Mouse (Mus musculus) embryonic facial prominence, embryonic 14.5 days (tissue): ENCODE results near the gene Dab1. TPM values are rescaled to one million over a fixed set of nuclear protein-coding genes. Genes with fewer than 3 reads are reported as not detected.

Source experiments
- ATAC-seq: fragments of 200-750 bp; cut with Nextera tagmentation; 2 replicates; pipeline ENCODE4 v1.8.0; 2017; ENCODE audit warnings: low read depth, moderate number of reproducible peaks, moderate TSS enrichment
- DNase-seq: peaks from one replicate; pipeline ENCODE4 v3.0.0-alpha.2; 2015; ENCODE audit warnings: low spot score
- H3K27ac ChIP-seq: fragments of 300-500 bp; sonication (generic); replicated peaks from 2 replicates; pipeline ENCODE4 v1.5.1; 2014; ENCODE audit warnings: low read depth, mild to moderate bottlenecking, low read length, moderate library complexity
- H3K27me3 ChIP-seq: fragments of 300-500 bp; sonication (generic); replicated peaks from 2 replicates; pipeline ENCODE4 v1.6.1; 2014; ENCODE audit warnings: low read length; ENCODE audit not compliant: control insufficient read depth, insufficient read depth
- H3K36me3 ChIP-seq: fragments of 300-500 bp; sonication (generic); 2 replicates; pipeline ENCODE4 v1.6.1; 2014; ENCODE audit warnings: low read length, mixed read lengths; ENCODE audit not compliant: control insufficient read depth, insufficient read depth
- H3K4me1 ChIP-seq: fragments of 300-500 bp; sonication (generic); 2 replicates; pipeline ENCODE4 v1.6.1; 2014; ENCODE audit warnings: antibody characterized with exemption, low read length; ENCODE audit not compliant: control insufficient read depth, insufficient read depth
- H3K4me2 ChIP-seq: fragments of 300-500 bp; sonication (generic); 2 replicates; pipeline ENCODE4 v1.6.1; 2014; ENCODE audit warnings: low read depth, mild to moderate bottlenecking, low read length, moderate library complexity, mixed read lengths
- H3K4me3 ChIP-seq: fragments of 300-500 bp; sonication (generic); 2 replicates; pipeline ENCODE4 v1.5.1; 2014; ENCODE audit warnings: low read depth, mild to moderate bottlenecking, low read length
- H3K9ac ChIP-seq: fragments of 300-500 bp; sonication (generic); 2 replicates; pipeline ENCODE4 v1.6.1; 2014; ENCODE audit warnings: low read depth, mild to moderate bottlenecking, low read length, moderate library complexity, mixed read lengths
- H3K9me3 ChIP-seq: fragments of 300-500 bp; sonication (generic); 2 replicates; pipeline ENCODE4 v1.6.1; 2016; ENCODE audit warnings: low read length; ENCODE audit not compliant: control insufficient read depth
- WGBS: fragments of 180-500 bp; shearing (Covaris S2); extraction: QIAGEN DNeasy Blood & Tissue Kit; methylation state at CpG from one replicate; pipeline ENCODE4 v1.1.7; 2014; 5-methylcytosine and 5-hydroxymethylcytosine counted together
- polyA plus RNA-seq: library from polyadenylated mRNA; unstranded; fragments of >200 nt; fragmentation: Nextera tagmentation; extraction: Ambion mirVana; gene quantifications from 2 replicates; pipeline ENCODE4 v1.2.1, GENCODE M21; 2014

Dab1 gene
- polyA plus RNA-seq, 1 experiment from 2014 or later, result 7.5 TPM

- DNase-seq, result no peak
These were observed 669.2 kb downstream of the Dab1 start for GRCm38 (mm10) chr4:104288401-104288800.

GRCm38 (mm10) chr4:104301764-104302163, 682.6 kb downstream of the Dab1 start:
- Histone ChIP-seq H3K36me3 (no peaks in the 10 kb centered on the region), H3K4me3 (no peak overlapping the region), H3K27me3 (no peaks in the 10 kb centered on the region), H3K27ac (no peak overlapping the region), H3K4me2 (no peak overlapping the region), H3K4me1 (no peaks in the 10 kb centered on the region), H3K9me3 (no peaks in the 10 kb centered on the region), H3K9ac (no peak overlapping the region)
- ATAC-seq (no peak), DNase-seq (no peak)
- 48% methylated on average over 3 of the region's 3 CpGs for WGBS

More at GRCm38 (mm10) chr4:104288401-104288800, 669.2 kb downstream of the Dab1 start:
- H3K4me2 ChIP-seq, result no peak overlapping the region
- H3K4me3 ChIP-seq, result no peak overlapping the region
- no peaks in the 10 kb centered on the region for H3K27me3 ChIP-seq
- H3K4me1 ChIP-seq, result no peaks in the 10 kb centered on the region
- H3K27ac ChIP-seq, result no peak overlapping the region
- no peak overlapping the region for H3K9ac ChIP-seq
- 78% methylated on average over 3 of the region's 3 CpGs for WGBS
- H3K36me3 ChIP-seq, result no peaks in the 10 kb centered on the region
- ATAC-seq, result no peak
- no peaks in the 10 kb centered on the region for H3K9me3 ChIP-seq

- 62% methylated on average over 10 of the region's 10 CpGs for WGBS
- no peak for ATAC-seq
These were observed 684.0 kb downstream of the Dab1 start for GRCm38 (mm10) chr4:104302996-104303652.

GRCm38 (mm10) chr4:104307781-104308180, 688.6 kb downstream of the Dab1 start:
- Histone ChIP-seq H3K27me3 (no peaks in the 10 kb centered on the region), H3K9me3 (no peaks in the 10 kb centered on the region), H3K4me2 (no peak overlapping the region), H3K4me3 (no peak overlapping the region), H3K4me1 (no peaks in the 10 kb centered on the region), H3K9ac (no peak overlapping the region), H3K27ac (no peak overlapping the region), H3K36me3 (no peaks in the 10 kb centered on the region)
- no peak for DNase-seq
- WGBS, result 56% methylated on average over 2 of the region's 2 CpGs
- no peak for ATAC-seq

More at GRCm38 (mm10) chr4:104302996-104303652, 684.0 kb downstream of the Dab1 start:
- no peak overlapping the region for H3K4me2 ChIP-seq
- no peak overlapping the region for H3K9ac ChIP-seq
- H3K4me1 ChIP-seq, result no peaks in the 10 kb centered on the region
- DNase-seq, result no peak
- H3K36me3 ChIP-seq, result no peaks in the 10 kb centered on the region
- no peak overlapping the region for H3K4me3 ChIP-seq
- no peaks in the 10 kb centered on the region for H3K9me3 ChIP-seq
- H3K27ac ChIP-seq, result no peak overlapping the region
- H3K27me3 ChIP-seq, result no peaks in the 10 kb centered on the region

- WGBS, result 59% methylated on average over 5 of the region's 5 CpGs
- Histone ChIP-seq H3K4me1 (no peaks in the 10 kb centered on the region), H3K4me2 (no peak overlapping the region), H3K4me3 (no peak overlapping the region), H3K9ac (no peak overlapping the region), H3K9me3 (no peaks in the 10 kb centered on the region), H3K27ac (no peak overlapping the region), H3K27me3 (no peaks in the 10 kb centered on the region), H3K36me3 (no peaks in the 10 kb centered on the region)
- DNase-seq (no peak), ATAC-seq (no peak)
These were observed 707.1 kb downstream of the Dab1 start for GRCm38 (mm10) chr4:104326221-104326620.

- Histone ChIP-seq H3K27ac (no peak overlapping the region), H3K4me2 (no peak overlapping the region), H3K4me1 (no peaks in the 10 kb centered on the region), H3K36me3 (no peaks in the 10 kb centered on the region), H3K9me3 (no peaks in the 10 kb centered on the region), H3K27me3 (no peaks in the 10 kb centered on the region), H3K9ac (no peak overlapping the region), H3K4me3 (no peak overlapping the region)
- ATAC-seq (no peak), DNase-seq (no peak)
- 44% methylated on average over 6 of the region's 6 CpGs for WGBS
These were observed 712.7 kb downstream of the Dab1 start for GRCm38 (mm10) chr4:104331896-104332295.

GRCm38 (mm10) chr4:104332399-104332798, 713.2 kb downstream of the Dab1 start:
- Histone ChIP-seq H3K9ac (no peak overlapping the region), H3K4me3 (no peak overlapping the region), H3K36me3 (no peaks in the 10 kb centered on the region), H3K27me3 (no peaks in the 10 kb centered on the region), H3K4me1 (no peaks in the 10 kb centered on the region), H3K9me3 (no peaks in the 10 kb centered on the region), H3K4me2 (no peak overlapping the region), H3K27ac (no peak overlapping the region)
- no peak for ATAC-seq
- no peak for DNase-seq
- 56% methylated on average over 3 of the region's 3 CpGs for WGBS

- no peaks in the 10 kb centered on the region for H3K4me1 ChIP-seq
- no peak overlapping the region for H3K4me3 ChIP-seq
- no peak for DNase-seq
- ATAC-seq, result no peak
- no peaks in the 10 kb centered on the region for H3K9me3 ChIP-seq
- H3K27me3 ChIP-seq, result no peaks in the 10 kb centered on the region
- no peak overlapping the region for H3K4me2 ChIP-seq
- H3K27ac ChIP-seq, result no peak overlapping the region
- H3K9ac ChIP-seq, result no peak overlapping the region
- H3K36me3 ChIP-seq, result no peaks in the 10 kb centered on the region
- WGBS, result 83% methylated on average over 10 of the region's 10 CpGs
These were observed 718.1 kb downstream of the Dab1 start for GRCm38 (mm10) chr4:104337279-104337678.

- DNase-seq (no peak), ATAC-seq (no peak)
- Histone ChIP-seq H3K4me1 (no peaks in the 10 kb centered on the region), H3K36me3 (no peaks in the 10 kb centered on the region), H3K4me3 (no peak overlapping the region), H3K9me3 (no peaks in the 10 kb centered on the region), H3K27me3 (no peaks in the 10 kb centered on the region), H3K27ac (no peak overlapping the region), H3K9ac (no peak overlapping the region), H3K4me2 (no peak overlapping the region)
- 93% methylated on average over 2 of the region's 2 CpGs for WGBS
These were observed 719.2 kb downstream of the Dab1 start for GRCm38 (mm10) chr4:104338382-104338781.
